ENCODE assay signal across 22 mouse cellular contexts in the genomic region with DNA sequence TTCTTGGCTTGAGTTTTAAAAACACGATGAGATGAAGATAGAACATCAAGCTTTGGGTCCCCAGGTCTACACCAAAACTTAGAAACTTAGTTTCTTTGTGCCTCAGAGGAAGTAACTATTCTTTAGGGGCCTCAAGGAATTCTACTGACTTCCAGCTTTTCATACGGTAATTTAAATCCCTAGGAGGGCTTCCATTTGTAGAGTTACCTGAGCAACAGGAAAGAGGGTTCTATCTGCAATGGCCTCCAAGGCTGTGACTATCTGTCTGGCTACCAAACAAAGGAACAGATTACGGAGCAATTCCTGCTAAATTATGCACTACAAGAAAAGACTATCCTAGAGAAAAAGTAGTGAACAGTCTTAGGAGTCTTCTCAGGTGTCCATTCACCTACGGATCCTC.
DNase-seq lines count a peak whose midpoint lies in the region; TF ChIP-seq lines count a peak whose summit lies in the region.
"Had no signal": no experiment of that assay in that cellular context is flagged by ENCODE, and none has a peak within 500 bp of the region (broad histone marks: within the 10 kb centered on the region; RNA-seq: fewer than 3 reads in every experiment).

No protein-coding gene starts in this region.

- no peak for TF ChIP-seq EP300 in ES-Bruce4 (IDR thresholded peaks at IDR 0.05; ENCODE audit: insufficient read depth, low read depth, low read length)

- no peak overlapping the region for H3K9ac ChIP-seq in ES-Bruce4 (ENCODE audit: low read depth, poor library complexity, severe bottlenecking)
- H3K9ac ChIP-seq in ES-E14 (ENCODE audit: insufficient read depth, low read depth, low read length, poor library complexity, severe bottlenecking) = no peak overlapping the region
- H3K9ac ChIP-seq: embryonic facial prominence, embryonic 12.5 days; forebrain, embryonic 13.5 days; forebrain, embryonic 15.5 days; forebrain, postnatal 0 days had no signal

- peak overlapping the region; percentile 91 for H3K27ac ChIP-seq in gastrocnemius, adult 2 months
- peak overlapping the region; percentile 75 for H3K27ac ChIP-seq in ES-Bruce4 (ENCODE audit: insufficient read depth, low read length)
- no peak overlapping the region; the same call in 1 of the 2 replicates for H3K27ac ChIP-seq in ES-E14 (ENCODE audit: insufficient read depth, low read depth, low read length, poor library complexity, severe bottlenecking)
- H3K27ac ChIP-seq: embryonic facial prominence, embryonic 10.5 days; embryonic facial prominence, embryonic 12.5 days; forebrain, embryonic 13.5 days; forebrain, embryonic 15.5 days had no signal

- H3K4me1 ChIP-seq in ES-Bruce4 (ENCODE audit: control insufficient read depth, insufficient read depth, low read length) (peaks cover 7% of the 10 kb centered on the region), ES-E14 (ENCODE audit: control insufficient read depth in 2 of 2, insufficient read depth in 2 of 2, low read length in 2 of 2, poor library complexity in 1 of 2) (peaks cover 3 to 15% of the 10 kb centered on the region in 2 experiments; a peak in 2 of 4 replicates)
- H3K4me1 ChIP-seq: embryonic facial prominence, embryonic 10.5 days; embryonic facial prominence, embryonic 12.5 days had no signal

- H3K36me3 ChIP-seq in ES-Bruce4 (ENCODE audit: control insufficient read depth, insufficient read depth, low read length, poor library complexity, severe bottlenecking) (no peaks in the 10 kb centered on the region), ES-E14 (ENCODE audit: control insufficient read depth, insufficient read depth, low read length, poor library complexity, severe bottlenecking) (no peaks in the 10 kb centered on the region)
- H3K36me3 ChIP-seq: embryonic facial prominence, embryonic 10.5 days; embryonic facial prominence, embryonic 12.5 days; forebrain, embryonic 15.5 days had no signal

- in situ Hi-C loops in ES-E14 (cut with MboI; ENCODE audit: low sequenced_read_pairs in 2 of 2, unreplicated experiment in 2 of 2) = no loop called here

- no peaks in the 10 kb centered on the region for H3K27me3 ChIP-seq in ES-Bruce4 (ENCODE audit: control insufficient read depth, insufficient read depth, low read length, poor library complexity, severe bottlenecking)
- H3K27me3 ChIP-seq: CH12.LX; embryonic facial prominence, embryonic 12.5 days; forebrain, embryonic 13.5 days; forebrain, embryonic 15.5 days had no signal

- TF ChIP-seq CTCF in gastrocnemius, adult 2 months (IDR thresholded peaks at IDR 0.05) = no peak
- no peak for TF ChIP-seq CTCF in ES-Bruce4 (IDR thresholded peaks at IDR 0.05; ENCODE audit: low read depth, low read length)

- H3K9me3 ChIP-seq in ES-Bruce4 (replicated peaks; ENCODE audit: control insufficient read depth, insufficient read depth, low read length, poor library complexity, severe bottlenecking) = no peaks in the 10 kb centered on the region
- H3K9me3 ChIP-seq in ES-E14 (ENCODE audit: control insufficient read depth, insufficient read depth, low read depth, low read length) = no peaks in the 10 kb centered on the region
- H3K9me3 ChIP-seq: embryonic facial prominence, embryonic 10.5 days; embryonic facial prominence, embryonic 12.5 days; forebrain, embryonic 13.5 days; forebrain, embryonic 15.5 days had no signal

- TF ChIP-seq POLR2A in ES-Bruce4 (IDR thresholded peaks at IDR 0.05; ENCODE audit: insufficient read depth, low read length) = no peak

- H3K4me3 ChIP-seq in gastrocnemius, adult 2 months = peak overlapping the region; percentile 69
- H3K4me3 ChIP-seq in ES-Bruce4 (ENCODE audit: low read depth, low read length) = no peak overlapping the region
- H3K4me3 ChIP-seq in ES-E14 (ENCODE audit: insufficient read depth in 1 of 2, low read depth in 1 of 2, low read length in 2 of 2, poor library complexity in 1 of 2, severe bottlenecking in 1 of 2) = no peak overlapping the region
- H3K4me3 ChIP-seq: embryonic facial prominence, embryonic 10.5 days; embryonic facial prominence, embryonic 12.5 days; forebrain, embryonic 13.5 days; forebrain, embryonic 15.5 days had no signal

- no peak for DNase-seq in gastrocnemius, adult 2 months
- DNase-seq in gastrocnemius, adult 18-20 months (ENCODE audit: low spot score) = no peak
- peak; percentile 28 for DNase-seq in ES-E14 (ENCODE audit: low read depth, low spot score)
- DNase-seq in ZHBTc4 (ENCODE audit: low read depth, low spot score) = peak; percentile 65
- no peak for DNase-seq in neural tube, embryonic 10.5 days (ENCODE audit: extremely low spot score, low spot score)
- DNase-seq in yolk sac, embryonic 10.5 days (ENCODE audit: low spot score) = no peak
- DNase-seq: adrenal gland, adult 2 months; adrenal gland, postnatal 10 days; adrenal gland, postnatal 25 days; B cell, adult 2 months; cerebellum, adult 11 months; cerebellum, adult 18-20 months; cerebellum, adult 8-10 months; cerebellum, postnatal 10 days; cerebellum, postnatal 25 days; forebrain, postnatal 0 days had no signal

- intact Hi-C loops in gastrocnemius, adult 2 months (cut with DNase I) = loop anchor here (2.0 kb wide), 1 partner anchor 20 kb away; no protein-coding TSS in a partner anchor

TF ChIP-seq in ES-E14, 5 proteins besides CTCF, POLR2A, EP300 and RAD21:
- no peak for TF ChIP-seq MAFK (IDR thresholded peaks at IDR 0.05; ENCODE audit: insufficient read depth, low read depth, low read length)
- TF ChIP-seq HCFC1 (IDR thresholded peaks at IDR 0.05; ENCODE audit: borderline replicate concordance, insufficient read depth, low read length) = no peak
- TF ChIP-seq ZNF384 (IDR thresholded peaks at IDR 0.05; ENCODE audit: low read depth, low read length) = no peak

Comparison
In these comparisons a context has a peak if more than half of its experiments do, and no peak if none do; other contexts are left out.
1. DNase-seq: peak in ES-E14 (single experiment) and ZHBTc4 (single experiment); none in gastrocnemius, adult 2 months (single experiment), gastrocnemius, adult 18-20 months (single experiment), neural tube, embryonic 10.5 days (single experiment) and yolk sac, embryonic 10.5 days (single experiment).